Mouse (Mus musculus): Measurements from ENCODE around the gene Gcg. TPM values are rescaled to one million over a fixed set of nuclear protein-coding genes. Genes with fewer than 3 reads are reported as not detected.

Gene Gcg
- not detected for polyA plus RNA-seq (2014; fragmentation: Illumina TruSeq; extraction: RNeasy Lipid Tissue Mini Kit (QIAGEN cat#74804); ENCODE audit: low read depth, low replicate concordance)

DNA sequence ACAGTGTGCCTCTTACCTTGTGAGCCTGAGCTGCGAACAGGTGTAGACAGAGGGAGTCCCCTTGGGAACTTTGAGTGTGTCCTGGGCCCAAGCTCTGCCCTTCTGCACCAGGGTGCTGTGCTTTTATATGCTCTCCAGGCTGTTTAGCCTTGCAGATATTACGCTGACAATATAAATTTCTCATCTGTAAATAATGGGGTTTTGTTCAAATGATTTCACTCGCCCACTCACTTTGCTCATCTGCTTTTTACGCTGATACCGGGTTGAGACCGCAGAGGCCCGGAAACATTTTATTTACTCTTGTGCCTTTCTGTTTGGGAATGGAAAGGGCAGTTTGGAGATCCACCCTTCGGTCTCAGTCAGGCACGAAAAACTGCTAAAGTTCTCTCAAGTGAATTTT is at the start of gene Gcg:
Gcg (minus strand) TSS at position 101 of the 400 bp plus-strand sequence.

Other genes starting within 250 kb of the Gcg start
- 149 TPM for gene Dpp4, start 71.4 kb downstream of the Gcg start, polyA plus RNA-seq (2014; fragmentation: Illumina TruSeq; extraction: RNeasy Lipid Tissue Mini Kit (QIAGEN cat#74804); ENCODE audit: low read depth, low replicate concordance)
- gene Fap, start 90.4 kb upstream of the Gcg start, polyA plus RNA-seq (2014; fragmentation: Illumina TruSeq; extraction: RNeasy Lipid Tissue Mini Kit (QIAGEN cat#74804); ENCODE audit: low read depth, low replicate concordance), result 0.21 TPM
- gene Ifih1, start 162.6 kb upstream of the Gcg start, polyA plus RNA-seq (2014; fragmentation: Illumina TruSeq; extraction: RNeasy Lipid Tissue Mini Kit (QIAGEN cat#74804); ENCODE audit: low read depth, low replicate concordance), result 38.7 TPM
- gene Gca, start 180.6 kb upstream of the Gcg start, polyA plus RNA-seq (2014; fragmentation: Illumina TruSeq; extraction: RNeasy Lipid Tissue Mini Kit (QIAGEN cat#74804); ENCODE audit: low read depth, low replicate concordance), result 11.2 TPM

Measured in liver, adult 10 weeks (tissue).